Mouse (Mus musculus) adrenal gland (tissue): ENCODE measurements around the gene Papss2.
"Not testable (repeated sequence)": the region's sequence is repeated elsewhere in the genome, so short reads cannot be mapped to it uniquely, and the experiment has no call there.

Experiments
- intact Hi-C: fragments of 180-260 bp; cut with DNase I; formaldehyde crosslinking; loops from one replicate; pipeline ENCODE4 v1.15.1; 2025

The Papss2 gene

GRCm38 (mm10) chr19:32637357-32638275 lies 42.0 kb downstream of the Papss2 start:
- intact Hi-C loops = no loop called here

- intact Hi-C loops = no loop called here
These were observed 42.8 kb downstream of the Papss2 start for GRCm38 (mm10) chr19:32638276-32638903.

GRCm38 (mm10) chr19:32641535-32641934 lies 45.9 kb downstream of the Papss2 start:
- intact Hi-C loops = no loop called here

GRCm38 (mm10) chr19:32641995-32642394 lies 46.4 kb downstream of the Papss2 start:
- intact Hi-C loops = no loop called here

GRCm38 (mm10) chr19:32643642-32644041 lies 48.1 kb downstream of the Papss2 start:
- intact Hi-C loops = no loop called here

- intact Hi-C loops = no loop called here
These were observed 50.3 kb downstream of the Papss2 start for GRCm38 (mm10) chr19:32645939-32646338.

GRCm38 (mm10) chr19:32646382-32646781 lies 50.8 kb downstream of the Papss2 start:
- intact Hi-C loops = no loop called here

- intact Hi-C loops = no loop called here
These were observed 52.5 kb downstream of the Papss2 start for GRCm38 (mm10) chr19:32648019-32648571.

GRCm38 (mm10) chr19:32651046-32651445 lies 55.5 kb downstream of the Papss2 start:
- intact Hi-C loops = no loop called here

- intact Hi-C loops = no loop called here
These were observed 57.5 kb downstream of the Papss2 start for GRCm38 (mm10) chr19:32653122-32653521.

GRCm38 (mm10) chr19:32653630-32654362 lies 58.2 kb downstream of the Papss2 start:
- intact Hi-C loops = no loop called here

- intact Hi-C loops = no loop called here
These were observed 63.8 kb downstream of the Papss2 start for GRCm38 (mm10) chr19:32659346-32659745.

- intact Hi-C loops = no loop called here
These were observed 67.3 kb downstream of the Papss2 start for GRCm38 (mm10) chr19:32662936-32663335.

GRCm38 (mm10) chr19:32665243-32665642 lies 69.7 kb downstream of the Papss2 start:
- intact Hi-C loops = no loop called here

- intact Hi-C loops = not testable (repeated sequence)
These were observed 72.2 kb downstream of the Papss2 start for GRCm38 (mm10) chr19:32667830-32668229.

- intact Hi-C loops = no loop called here
These were observed 80.2 kb downstream of the Papss2 start for GRCm38 (mm10) chr19:32675766-32676165.

- intact Hi-C loops = no loop called here
These were observed 85.3 kb downstream of the Papss2 start for GRCm38 (mm10) chr19:32680894-32681293.

GRCm38 (mm10) chr19:32683081-32683480 lies 87.5 kb downstream of the Papss2 start:
- intact Hi-C loops = no loop called here

GRCm38 (mm10) chr19:32687721-32688120 lies 92.1 kb downstream of the Papss2 start:
- intact Hi-C loops = loop anchor here (5.0 kb wide), 1 partner anchor 715 kb away; no protein-coding TSS in a partner anchor

GRCm38 (mm10) chr19:32688227-32688626 lies 92.6 kb downstream of the Papss2 start:
- intact Hi-C loops = loop anchor here (5.0 kb wide), 1 partner anchor 716 kb away; no protein-coding TSS in a partner anchor

GRCm38 (mm10) chr19:32689724-32690123 lies 94.1 kb downstream of the Papss2 start:
- intact Hi-C loops = loop anchor here (5.0 kb wide), 2 partner anchors 187 to 717 kb away; no protein-coding TSS in a partner anchor
